Mouse (Mus musculus) cortical plate, adult 2 months (tissue): Measurements from ENCODE around the gene Kpna4.

ENCODE experiments used
- CTCF ChIP-seq: fragments of 200-500 bp; IDR thresholded peaks from 2 replicates; pipeline ENCODE4 v1.5.1; 2011; ENCODE audit warnings: mild to moderate bottlenecking, control low read depth, low read length; ENCODE audit not compliant: insufficient read depth; ENCODE audit errors: extremely low read depth
- POLR2A ChIP-seq: fragments of 200-500 bp; IDR thresholded peaks from 2 replicates; pipeline ENCODE4 v1.6.1; 2011; ENCODE audit warnings: mild to moderate bottlenecking, low read length, control low read depth; ENCODE audit not compliant: insufficient read depth; ENCODE audit errors: extremely low read depth

- TF ChIP-seq CTCF (no peak), POLR2A (no peak)
These were observed 79.2 kb downstream of the Kpna4 start for GRCm38 (mm10) chr3:69047684-69048083.
